Mouse (Mus musculus): Measurements from ENCODE around the gene Tmem102. TPM values are rescaled to one million over a fixed set of nuclear protein-coding genes. Genes with fewer than 3 reads are reported as not detected.

Gene Tmem102
- polyA plus RNA-seq, 1 experiment from 2014 or later, result 4.4 TPM

DNA sequence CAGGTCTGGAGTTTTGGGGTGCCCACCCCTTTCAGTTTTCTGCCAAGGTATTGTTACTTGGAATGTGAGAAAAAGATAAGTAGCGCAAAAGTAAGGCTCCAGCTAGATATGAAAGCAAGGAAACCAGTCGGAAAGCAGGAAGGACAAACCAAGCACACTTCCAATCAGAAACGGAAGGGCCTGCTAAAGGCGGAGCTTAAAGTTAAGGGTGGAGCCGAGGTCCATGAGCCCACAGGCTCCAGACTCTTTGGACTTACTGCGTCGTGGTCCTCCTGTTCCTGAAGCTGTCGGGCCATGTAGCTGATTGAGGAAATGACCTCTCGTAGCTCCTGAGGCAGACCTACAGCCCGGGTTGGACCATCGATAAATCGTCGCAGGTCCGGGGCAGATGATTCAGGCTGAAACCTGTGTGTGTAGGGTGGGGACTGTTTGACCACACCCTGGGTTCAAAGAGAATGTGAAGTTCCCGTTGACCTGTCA, 20.6 kb downstream of the Tmem102 start:
- no peaks in the 10 kb centered on the region for H3K36me3 ChIP-seq (replicated peaks; ENCODE audit: insufficient read depth, low read length)
- H3K27ac ChIP-seq (ENCODE audit: low read depth), result no peak overlapping the region
- DNase-seq, result peak; percentile 56
- WGBS (ENCODE audit: insufficient replicate concordance), result 16% methylated on average over 15 of the region's 15 CpGs
- TF ChIP-seq CTCF (IDR thresholded peaks at IDR 0.05; ENCODE audit: low read depth), result no peak
- TF ChIP-seq EP300 (IDR thresholded peaks at IDR 0.05; ENCODE audit: low read depth), result peak; percentile 64; the same call in 1 of the 2 replicates
- 0 out of 2 replicates have a peak, but pooled peaks cover 5% of the 10 kb centered on the region for H3K27me3 ChIP-seq (ENCODE audit: insufficient read depth, low read length)
- H3K4me1 ChIP-seq (ENCODE audit: insufficient read depth), result peaks cover 17% of the 10 kb centered on the region
- peak overlapping the region; percentile 22; the same call in 1 of the 2 replicates for H3K9ac ChIP-seq (replicated peaks)
- peak; percentile 77 for ATAC-seq
- H3K4me2 ChIP-seq (ENCODE audit: low read depth, low read length), result peak overlapping the region; percentile 69
- H3K9me3 ChIP-seq (ENCODE audit: low read length), result no peaks in the 10 kb centered on the region
- peak overlapping the region; percentile 32 for H3K4me3 ChIP-seq (ENCODE audit: low read depth, low read length)

- DNase-seq, result no peak
- H3K4me1 ChIP-seq (ENCODE audit: insufficient read depth), result peaks cover 11% of the 10 kb centered on the region
- 33% methylated on average over 4 of the region's 4 CpGs for WGBS (ENCODE audit: insufficient replicate concordance)
Observed at GRCm38 (mm10) chr11:69781828-69782227, 23.6 kb downstream of the Tmem102 start.

DNA sequence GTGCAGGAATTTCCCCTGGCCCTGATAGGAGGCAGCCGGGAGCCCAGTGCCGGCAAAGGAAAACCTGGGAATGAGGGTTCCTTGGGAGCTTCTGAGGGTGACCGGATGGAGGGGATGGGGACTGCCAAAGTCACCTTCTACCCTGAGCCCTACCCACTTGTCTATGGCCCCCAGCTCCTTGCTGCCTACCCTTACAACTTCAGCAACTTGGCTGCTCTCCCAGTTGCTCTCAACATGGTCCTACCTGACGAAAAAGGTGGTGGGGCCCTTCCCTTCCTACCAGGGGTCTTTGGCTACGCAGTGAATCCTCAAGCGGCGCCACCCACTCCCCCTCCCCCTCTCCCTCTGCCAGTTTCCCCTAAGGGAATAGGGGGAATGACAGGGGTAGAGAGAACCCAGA, 26.4 kb downstream of the Tmem102 start:
- no peaks in the 10 kb centered on the region for H3K9me3 ChIP-seq (ENCODE audit: low read length)
- H3K27me3 ChIP-seq (ENCODE audit: insufficient read depth, low read length), result 0 out of 2 replicates have a peak, but pooled peaks cover 7% of the 10 kb centered on the region
- H3K4me2 ChIP-seq (ENCODE audit: low read depth, low read length), result no peak overlapping the region
- no peak for DNase-seq
- H3K27ac ChIP-seq (ENCODE audit: low read depth), result no peak overlapping the region
- 74% methylated on average over 6 of the region's 7 CpGs for WGBS (ENCODE audit: insufficient replicate concordance)
- peaks cover 2% of the 10 kb centered on the region; the same call in 1 of the 2 replicates for H3K36me3 ChIP-seq (replicated peaks; ENCODE audit: insufficient read depth, low read length)
- no peak overlapping the region for H3K4me3 ChIP-seq (ENCODE audit: low read depth, low read length)
- no peaks in the 10 kb centered on the region for H3K4me1 ChIP-seq (ENCODE audit: insufficient read depth)
- no peak for ATAC-seq
- no peak for TF ChIP-seq CTCF (IDR thresholded peaks at IDR 0.05; ENCODE audit: low read depth)
- TF ChIP-seq EP300 (IDR thresholded peaks at IDR 0.05; ENCODE audit: low read depth), result no peak
- no peak overlapping the region for H3K9ac ChIP-seq (replicated peaks)

More at GRCm38 (mm10) chr11:69781828-69782227, 23.6 kb downstream of the Tmem102 start:
- H3K4me3 ChIP-seq (ENCODE audit: low read depth, low read length), result no peak overlapping the region
- TF ChIP-seq EP300 (IDR thresholded peaks at IDR 0.05; ENCODE audit: low read depth), result no peak
- TF ChIP-seq CTCF (IDR thresholded peaks at IDR 0.05; ENCODE audit: low read depth), result no peak
- no peak overlapping the region for H3K4me2 ChIP-seq (ENCODE audit: low read depth, low read length)
- no peak overlapping the region for H3K9ac ChIP-seq (replicated peaks)
- ATAC-seq, result no peak
- no peaks in the 10 kb centered on the region for H3K9me3 ChIP-seq (ENCODE audit: low read length)
- 0 out of 2 replicates have a peak, but pooled peaks cover 7% of the 10 kb centered on the region for H3K27me3 ChIP-seq (ENCODE audit: insufficient read depth, low read length)
- H3K36me3 ChIP-seq (replicated peaks; ENCODE audit: insufficient read depth, low read length), result no peaks in the 10 kb centered on the region
- H3K27ac ChIP-seq (ENCODE audit: low read depth), result no peak overlapping the region

DNA sequence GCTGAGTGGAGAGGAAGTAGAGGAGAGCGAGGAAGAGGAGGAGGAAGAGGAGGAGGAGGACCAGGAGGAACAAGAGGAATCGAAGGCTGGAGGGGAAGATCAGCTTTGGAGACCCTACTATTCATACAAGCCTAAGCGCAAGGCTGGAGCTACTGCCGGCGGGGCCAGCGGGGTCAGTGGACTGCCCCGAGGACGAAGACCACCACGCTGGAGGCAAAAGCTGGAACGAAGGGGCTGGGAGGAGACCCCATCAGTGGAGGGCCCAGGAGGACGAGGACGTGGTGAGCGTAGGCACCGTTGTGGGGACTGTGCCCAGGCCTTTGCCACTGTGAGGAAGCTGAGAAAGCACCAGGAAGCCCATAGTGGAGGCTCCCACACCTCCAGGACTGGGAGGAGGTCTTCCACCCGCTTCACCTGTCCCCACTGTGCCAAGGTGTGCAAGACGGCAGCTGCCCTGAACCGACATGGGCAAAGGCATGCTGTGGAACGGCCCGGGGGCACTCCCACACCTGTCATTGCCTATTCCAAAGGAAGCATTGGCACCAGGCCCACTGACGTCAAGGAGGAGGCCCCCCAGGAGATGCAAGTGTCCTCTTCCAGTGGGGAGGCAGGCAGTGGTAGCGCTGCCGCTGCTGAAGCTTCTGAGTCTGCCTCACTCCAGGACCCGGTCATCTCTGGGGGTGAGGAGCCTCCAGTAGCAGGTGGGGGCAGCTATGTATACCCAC, 27.0 kb downstream of the Tmem102 start:
- 66% methylated on average over 23 of the region's 23 CpGs for WGBS (ENCODE audit: insufficient replicate concordance)
- Histone ChIP-seq H3K9me3 (ENCODE audit: low read length) (no peaks in the 10 kb centered on the region), H3K36me3 (replicated peaks; ENCODE audit: insufficient read depth, low read length) (peaks cover 2% of the 10 kb centered on the region; the same call in 1 of the 2 replicates), H3K27me3 (ENCODE audit: insufficient read depth, low read length) (0 out of 2 replicates have a peak, but pooled peaks cover 7% of the 10 kb centered on the region), H3K27ac (ENCODE audit: low read depth) (no peak overlapping the region), H3K4me2 (ENCODE audit: low read depth, low read length) (no peak overlapping the region), H3K4me1 (ENCODE audit: insufficient read depth) (no peaks in the 10 kb centered on the region), H3K4me3 (ENCODE audit: low read depth, low read length) (no peak overlapping the region), H3K9ac (replicated peaks) (no peak overlapping the region)
- ATAC-seq (no peak), DNase-seq (no peak)
- TF ChIP-seq EP300 (IDR thresholded peaks at IDR 0.05; ENCODE audit: low read depth) (no peak), CTCF (IDR thresholded peaks at IDR 0.05; ENCODE audit: low read depth) (no peak)

DNA sequence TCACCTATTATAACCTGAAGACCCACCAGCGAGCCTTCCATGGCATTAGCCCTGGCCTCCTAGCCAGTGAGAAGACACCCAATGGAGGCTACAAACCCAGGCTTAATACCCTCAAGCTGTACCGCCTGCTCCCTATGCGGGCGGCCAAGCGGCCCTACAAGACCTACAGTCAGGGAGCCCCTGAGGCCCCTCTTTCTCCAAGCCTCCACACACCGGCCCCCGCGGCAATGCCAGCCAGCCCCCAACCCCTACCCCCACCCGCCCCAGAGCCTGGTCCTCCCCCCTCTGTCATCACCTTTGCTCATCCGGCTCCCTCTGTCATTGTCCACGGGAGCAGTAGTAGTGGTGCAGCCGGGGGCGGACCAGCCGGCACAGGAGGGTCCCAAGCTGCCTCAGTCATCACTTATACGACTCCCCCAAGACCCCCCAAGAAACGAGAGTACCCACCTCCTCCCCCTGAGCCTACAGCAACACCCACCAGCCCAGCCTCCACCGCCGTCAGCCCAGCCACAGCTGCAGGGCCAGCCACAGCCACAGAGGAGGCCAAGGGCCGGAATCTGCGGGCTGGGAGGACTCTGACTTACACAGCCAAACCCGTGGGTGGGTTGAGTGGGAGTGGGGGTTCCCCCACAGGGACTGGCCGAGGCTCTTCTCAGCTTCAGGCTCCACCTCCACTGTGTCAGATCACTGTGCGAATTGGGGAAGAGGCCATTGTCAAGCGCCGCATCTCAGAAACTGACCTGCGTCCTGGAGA, 27.7 kb downstream of the Tmem102 start:
- peak; percentile 16 for DNase-seq

DNA sequence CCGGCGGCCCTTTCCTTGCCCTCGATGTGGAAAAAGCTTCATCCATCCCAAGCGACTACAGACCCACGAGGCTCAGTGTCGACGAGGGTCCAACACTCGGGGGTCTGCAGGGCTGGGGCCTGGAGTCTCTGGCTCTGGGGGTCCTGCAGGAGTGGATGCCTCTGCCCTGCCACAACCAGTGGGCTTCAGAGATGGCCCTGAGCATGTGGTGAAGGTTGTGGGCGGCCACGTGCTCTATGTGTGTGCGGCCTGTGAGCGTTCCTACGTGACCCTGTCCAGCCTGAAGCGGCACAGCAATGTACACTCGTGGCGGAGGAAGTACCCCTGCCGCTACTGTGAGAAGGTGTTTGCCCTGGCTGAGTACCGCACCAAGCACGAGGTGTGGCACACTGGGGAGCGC, 28.9 kb downstream of the Tmem102 start:
- H3K4me2 ChIP-seq (ENCODE audit: low read depth, low read length), result no peak overlapping the region
- no peak overlapping the region for H3K4me3 ChIP-seq (ENCODE audit: low read depth, low read length)
- ATAC-seq (no peak), DNase-seq (no peak)
- no peaks in the 10 kb centered on the region for H3K4me1 ChIP-seq (ENCODE audit: insufficient read depth)
- 82% methylated on average over 20 of the region's 20 CpGs for WGBS (ENCODE audit: insufficient replicate concordance)
- H3K27me3 ChIP-seq (ENCODE audit: insufficient read depth, low read length), result 0 out of 2 replicates have a peak, but pooled peaks cover 4% of the 10 kb centered on the region
- H3K27ac ChIP-seq (ENCODE audit: low read depth), result no peak overlapping the region
- H3K9ac ChIP-seq (replicated peaks), result no peak overlapping the region
- TF ChIP-seq EP300 (IDR thresholded peaks at IDR 0.05; ENCODE audit: low read depth) (no peak), CTCF (IDR thresholded peaks at IDR 0.05; ENCODE audit: low read depth) (no peak)
- no peaks in the 10 kb centered on the region for H3K9me3 ChIP-seq (ENCODE audit: low read length)
- H3K36me3 ChIP-seq (replicated peaks; ENCODE audit: insufficient read depth, low read length), result peaks cover 2% of the 10 kb centered on the region; the same call in 1 of the 2 replicates

More for the DNA sequence above, 27.7 kb downstream of the Tmem102 start:
- H3K4me3 ChIP-seq (ENCODE audit: low read depth, low read length), result no peak overlapping the region
- no peaks in the 10 kb centered on the region for H3K9me3 ChIP-seq (ENCODE audit: low read length)
- no peak overlapping the region for H3K9ac ChIP-seq (replicated peaks)
- H3K4me1 ChIP-seq (ENCODE audit: insufficient read depth), result no peaks in the 10 kb centered on the region
- ATAC-seq, result no peak
- 61% methylated on average over 26 of the region's 26 CpGs for WGBS (ENCODE audit: insufficient replicate concordance)
- H3K36me3 ChIP-seq (replicated peaks; ENCODE audit: insufficient read depth, low read length), result peaks cover 2% of the 10 kb centered on the region; the same call in 1 of the 2 replicates
- 0 out of 2 replicates have a peak, but pooled peaks cover 7% of the 10 kb centered on the region for H3K27me3 ChIP-seq (ENCODE audit: insufficient read depth, low read length)
- no peak for TF ChIP-seq CTCF (IDR thresholded peaks at IDR 0.05; ENCODE audit: low read depth)
- TF ChIP-seq EP300 (IDR thresholded peaks at IDR 0.05; ENCODE audit: low read depth), result no peak
- H3K27ac ChIP-seq (ENCODE audit: low read depth), result no peak overlapping the region
- H3K4me2 ChIP-seq (ENCODE audit: low read depth, low read length), result no peak overlapping the region
